Mouse (Mus musculus) cerebellum, adult 2 months (tissue): ENCODE results near the gene Prrt3.

Source experiments
- CTCF ChIP-seq: fragments of 200-500 bp; IDR thresholded peaks from 2 replicates; pipeline ENCODE4 v1.5.1; 2011; ENCODE audit warnings: low read depth, mild to moderate bottlenecking, control low read depth, low read length, moderate library complexity, borderline replicate concordance; ENCODE audit not compliant: insufficient read depth
- POLR2A ChIP-seq: fragments of 200-500 bp; IDR thresholded peaks from 2 replicates; pipeline ENCODE4 v1.6.1; 2011; ENCODE audit warnings: low read length, control low read depth, borderline replicate concordance; ENCODE audit not compliant: insufficient read depth

GRCm38 (mm10) chr6:113473715-113474114, 28.0 kb downstream of the Prrt3 start:
- TF ChIP-seq CTCF, result no peak
- TF ChIP-seq POLR2A, result no peak
